Mouse (Mus musculus) MEL (cell line): Measurements from ENCODE around the gene Myo1e.

Experiments
- NRF1 ChIP-seq: IDR thresholded peaks from 2 replicates; pipeline ENCODE4 v1.6.1; 2014; ENCODE audit warnings: low read depth, mild to moderate bottlenecking, inconsistent platforms, low read length, improper control_type of control experiment, moderate library complexity; ENCODE audit not compliant: poor library complexity, insufficient read depth, severe bottlenecking
- POLR2A ChIP-seq, 2 experiments: IDR thresholded peaks; 2 replicates each; pipeline ENCODE4 v1.6.1; 2011 to 2012; ENCODE audit warnings: low read length in 2 of 2, mild to moderate bottlenecking in 2 of 2, control low read depth in 1 of 2, improper control_type of control experiment in 1 of 2, low read depth in 1 of 2, moderate library complexity in 1 of 2; ENCODE audit not compliant: control insufficient read depth in 1 of 2, insufficient read depth in 1 of 2, poor library complexity in 1 of 2
- ZC3H11A ChIP-seq: IDR thresholded peaks from 2 replicates; pipeline ENCODE4 v1.6.1; 2012; ENCODE audit warnings: low read depth, mild to moderate bottlenecking, inconsistent platforms, low read length, improper control_type of control experiment

- TF ChIP-seq ZC3H11A (no peak), POLR2A (IDR thresholded peaks at IDR 0.05; ENCODE audit: control insufficient read depth in 1 of 2, insufficient read depth in 1 of 2, low read depth in 1 of 2, low read length in 2 of 2, poor library complexity in 1 of 2) (peak; percentile 86), NRF1 (peak; percentile 54; the same call in 1 of the 2 replicates)
Measured at GRCm38 (mm10) chr9:70421257-70422056, 214.3 kb downstream of the Myo1e start, which contains the start of gene Ccnb2.
